Mouse (Mus musculus): ENCODE measurements around the gene Ncs1. TPM values are rescaled to one million over a fixed set of nuclear protein-coding genes. Genes with fewer than 3 reads are reported as not detected.

Gene Ncs1
- total and polyA plus RNA-seq, 3 experiments, result 0.04 TPM; not detected in 2

DNA sequence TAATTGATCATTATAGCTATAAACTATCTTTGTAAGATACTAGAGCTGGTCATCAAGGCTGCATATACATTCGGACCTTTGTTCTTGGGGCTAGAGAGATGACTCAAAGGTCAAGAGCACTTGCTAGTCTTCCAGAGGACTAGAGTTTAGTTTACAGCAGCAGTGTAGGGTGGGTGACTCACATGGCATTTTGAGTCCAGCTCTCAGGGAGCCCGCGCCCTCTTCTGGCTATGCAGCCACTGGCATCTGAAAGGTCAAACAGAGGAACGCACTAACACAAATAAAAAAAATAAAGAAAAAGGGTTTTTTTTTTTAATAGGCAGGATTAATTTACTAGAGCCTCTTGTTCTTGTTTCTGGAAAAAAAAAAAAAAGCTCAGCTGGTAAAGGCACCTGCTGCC lies 36.1 kb upstream of the Ncs1 start:
- dilution Hi-C loops (cut with MboI; ENCODE audit: extremely low pct_ligation_motif_present, extremely low pct_unique_long_range_greater_than_20kb, low sequenced_read_pairs), result no loop called here
- peaks cover 63 to 99% of the 10 kb centered on the region in 2 experiments for H3K36me3 ChIP-seq (replicated peaks in 1 of 2; ENCODE audit: control insufficient read depth in 1 of 2, insufficient read depth in 1 of 2, low read length in 1 of 2)

DNA sequence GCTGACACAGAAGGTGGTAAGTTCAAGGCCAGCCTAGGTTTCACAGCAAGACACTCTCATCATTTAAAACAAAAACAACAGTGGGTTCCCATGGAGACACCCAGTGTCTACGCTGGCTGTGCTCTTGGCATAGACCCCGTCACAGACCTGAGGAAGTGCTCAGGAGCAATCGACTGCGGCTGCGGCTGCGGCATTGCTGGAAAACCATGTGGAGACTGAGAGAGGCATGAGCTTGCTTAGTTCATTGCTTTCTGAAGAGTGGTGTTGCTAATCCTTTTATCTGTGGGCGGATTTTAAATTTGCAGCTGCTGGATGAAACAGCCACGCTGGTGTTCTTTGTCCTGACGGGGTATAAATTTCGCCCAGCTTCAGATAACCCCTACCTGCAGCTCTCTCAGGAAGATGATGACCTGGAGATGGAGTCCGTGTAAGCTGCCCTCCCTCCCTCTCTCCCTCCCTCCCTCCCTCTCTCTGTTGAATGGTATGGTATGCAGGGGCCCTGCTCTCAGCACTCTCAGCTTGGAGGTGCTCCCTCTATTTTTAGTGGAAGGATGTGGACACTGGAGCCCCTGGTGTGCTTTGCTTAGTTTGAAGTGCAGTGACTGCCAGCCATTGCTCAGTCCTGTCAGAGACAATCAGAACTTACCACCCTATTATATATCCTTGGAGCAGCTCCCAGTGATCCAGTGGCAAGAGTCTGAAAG lies 35.3 kb upstream of the Ncs1 start:
- no peak for DNase-seq (ENCODE audit: extremely low read depth)
- TF ChIP-seq MAX (IDR thresholded peaks at IDR 0.05; ENCODE audit: low read length) (no peak), CTCF (conservative IDR thresholded peaks at IDR 0.05 in 1 of 2, IDR thresholded peaks at IDR 0.05 in 1 of 2; ENCODE audit: low read depth in 2 of 2, low read length in 2 of 2) (no peak), NELFE (IDR thresholded peaks at IDR 0.05; ENCODE audit: low read depth, low read length) (no peak), ZKSCAN1 (IDR thresholded peaks at IDR 0.05; ENCODE audit: borderline replicate concordance, low read depth, low read length) (no peak), ZMIZ1 (IDR thresholded peaks at IDR 0.05; ENCODE audit: low read depth, low read length) (no peak), POLR2AphosphoS2 (IDR thresholded peaks at IDR 0.05; ENCODE audit: low read depth, low read length) (no peak), MAZ (IDR thresholded peaks at IDR 0.05; ENCODE audit: low read depth, low read length) (no peak), POLR2A (IDR thresholded peaks at IDR 0.05; ENCODE audit: low read depth, low read length) (no peak), MYC (IDR thresholded peaks at IDR 0.05; ENCODE audit: low read depth, low read length) (no peak), ZC3H11A (IDR thresholded peaks at IDR 0.05; ENCODE audit: low read depth, low read length) (no peak), ELF1 (IDR thresholded peaks at IDR 0.05; ENCODE audit: low read depth, low read length) (no peak), RAD21 (IDR thresholded peaks at IDR 0.05; ENCODE audit: low read depth, low read length) (no peak), PAX5 (IDR thresholded peaks at IDR 0.05; ENCODE audit: low read length) (no peak), CHD1 (IDR thresholded peaks at IDR 0.05; ENCODE audit: low read depth, low read length) (no peak), TCF12 (IDR thresholded peaks at IDR 0.05; ENCODE audit: low read depth, low read length) (no peak), IRF4 (IDR thresholded peaks at IDR 0.05; ENCODE audit: low read depth, low read length) (no peak), GABPA (IDR thresholded peaks at IDR 0.05; ENCODE audit: insufficient replicate concordance, low read depth, low read length) (no peak), USF1 (IDR thresholded peaks at IDR 0.05; ENCODE audit: low read depth, low read length) (no peak), E2F4 (IDR thresholded peaks at IDR 0.05; ENCODE audit: insufficient replicate concordance, low read depth, low read length) (no peak), SMC3 (IDR thresholded peaks at IDR 0.05; ENCODE audit: low read depth, low read length) (no peak)
- Histone ChIP-seq H3K4me2 (ENCODE audit: insufficient read depth, low read depth, poor library complexity, severe bottlenecking) (no peak overlapping the region), H3K9ac (ENCODE audit: insufficient read depth, low read depth) (no peak overlapping the region), H3K4me3 (replicated peaks in 1 of 3; ENCODE audit: low read depth in 2 of 3, low read length in 2 of 3, poor library complexity in 1 of 3) (no peak overlapping the region), H3K27ac (ENCODE audit: insufficient read depth, low read depth) (no peak overlapping the region), H3K36me3 (replicated peaks in 1 of 2; ENCODE audit: control insufficient read depth in 1 of 2, insufficient read depth in 1 of 2, low read length in 1 of 2) (peaks cover 70 to 99% of the 10 kb centered on the region in 2 experiments), H3K4me1 (ENCODE audit: control insufficient read depth in 1 of 2, insufficient read depth in 2 of 2) (no peaks in the 10 kb centered on the region), H3K27me3 (replicated peaks) (no peaks in the 10 kb centered on the region), H3K79me2 (replicated peaks; ENCODE audit: control insufficient read depth, extremely low read depth, insufficient read depth, poor library complexity, severe bottlenecking) (no peaks in the 10 kb centered on the region), H3K9me3 (replicated peaks; ENCODE audit: low read length) (no peaks in the 10 kb centered on the region)
- dilution Hi-C loops (cut with MboI; ENCODE audit: extremely low pct_ligation_motif_present, extremely low pct_unique_long_range_greater_than_20kb, low sequenced_read_pairs) (no loop called here), in situ Hi-C loops (cut with MboI; ENCODE audit: low pct_ligation_motif_present, low pct_unique_long_range_greater_than_20kb, low sequenced_read_pairs) (no loop called here)

More for the DNA sequence above, 36.1 kb upstream of the Ncs1 start:
- Histone ChIP-seq H3K4me3 (replicated peaks in 1 of 3; ENCODE audit: low read depth in 2 of 3, low read length in 2 of 3, poor library complexity in 1 of 3) (no peak overlapping the region), H3K27ac (ENCODE audit: insufficient read depth, low read depth) (no peak overlapping the region), H3K4me1 (ENCODE audit: control insufficient read depth in 1 of 2, insufficient read depth in 2 of 2) (no peaks in the 10 kb centered on the region), H3K4me2 (ENCODE audit: insufficient read depth, low read depth, poor library complexity, severe bottlenecking) (no peak overlapping the region), H3K9me3 (replicated peaks; ENCODE audit: low read length) (no peaks in the 10 kb centered on the region), H3K79me2 (replicated peaks; ENCODE audit: control insufficient read depth, extremely low read depth, insufficient read depth, poor library complexity, severe bottlenecking) (no peaks in the 10 kb centered on the region), H3K9ac (ENCODE audit: insufficient read depth, low read depth) (no peak overlapping the region), H3K27me3 (replicated peaks) (no peaks in the 10 kb centered on the region)
- no peak for DNase-seq (ENCODE audit: extremely low read depth)
- in situ Hi-C loops (cut with MboI; ENCODE audit: low pct_ligation_motif_present, low pct_unique_long_range_greater_than_20kb, low sequenced_read_pairs), result no loop called here
- TF ChIP-seq MAZ (IDR thresholded peaks at IDR 0.05; ENCODE audit: low read depth, low read length) (no peak), CTCF (conservative IDR thresholded peaks at IDR 0.05 in 1 of 2, IDR thresholded peaks at IDR 0.05 in 1 of 2; ENCODE audit: low read depth in 2 of 2, low read length in 2 of 2) (no peak), KAT2A (IDR thresholded peaks at IDR 0.05; ENCODE audit: insufficient replicate concordance, low read length) (no peak), ZNF384 (IDR thresholded peaks at IDR 0.05; ENCODE audit: low read depth, low read length) (no peak), CHD1 (IDR thresholded peaks at IDR 0.05; ENCODE audit: low read depth, low read length) (no peak), MAFK (IDR thresholded peaks at IDR 0.05; ENCODE audit: insufficient replicate concordance, low read length) (no peak), JUN (IDR thresholded peaks at IDR 0.05; ENCODE audit: insufficient read depth, low read depth, low read length) (no peak), MAX (IDR thresholded peaks at IDR 0.05; ENCODE audit: low read length) (no peak), BHLHE40 (IDR thresholded peaks at IDR 0.05; ENCODE audit: low read depth, low read length) (no peak), ZMIZ1 (IDR thresholded peaks at IDR 0.05; ENCODE audit: low read depth, low read length) (no peak), HCFC1 (IDR thresholded peaks at IDR 0.05; ENCODE audit: low read depth, low read length) (no peak)
